Mouse (Mus musculus) right cerebral cortex, postnatal 14 days (tissue): ENCODE results near the gene Inafm2.
A peak's percentile ranks its signal among the peaks of the same experiment; 100 is the strongest.

Experiments used
- DNase-seq: peaks from one replicate; pipeline ENCODE4 v3.0.0; 2022

Gene Inafm2

GRCm38 (mm10) chr2:118745232-118745884, at the start of gene Inafm2:
TSS of gene Inafm2 (plus strand) at chr2:118745758.
- DNase-seq: peak; percentile 88

GRCm38 (mm10) chr2:118696451-118697308, 48.9 kb upstream of the Inafm2 start:
- peak; percentile 35 for DNase-seq

DNA sequence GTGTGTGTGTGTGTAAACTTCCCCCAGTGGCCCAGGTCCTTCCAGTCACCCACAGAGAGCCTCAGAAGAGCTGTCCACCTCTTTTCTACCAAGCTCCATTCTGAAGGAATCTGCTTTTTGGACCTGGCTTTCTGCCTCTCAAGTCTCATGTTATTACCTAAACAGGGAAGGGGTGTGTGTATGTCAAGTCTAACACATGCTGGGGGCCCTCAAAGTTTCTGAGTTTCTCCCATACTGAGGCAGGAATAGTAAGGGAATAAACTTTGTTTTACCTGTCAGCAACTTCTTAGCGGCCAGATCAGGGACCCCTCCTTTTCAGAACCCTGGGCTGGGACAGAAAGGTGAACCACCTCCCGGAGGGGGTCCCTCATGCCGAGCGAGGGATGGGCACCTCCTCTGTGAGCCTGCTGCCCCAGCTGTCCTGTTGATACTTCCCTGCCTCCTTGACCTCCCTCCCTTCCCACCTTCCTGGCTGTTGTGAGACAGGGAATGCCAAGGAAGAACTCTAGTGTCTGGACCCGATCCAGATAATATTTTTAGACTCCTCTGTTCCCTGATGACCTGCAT, 48.2 kb upstream of the Inafm2 start:
- no peak for DNase-seq

DNA sequence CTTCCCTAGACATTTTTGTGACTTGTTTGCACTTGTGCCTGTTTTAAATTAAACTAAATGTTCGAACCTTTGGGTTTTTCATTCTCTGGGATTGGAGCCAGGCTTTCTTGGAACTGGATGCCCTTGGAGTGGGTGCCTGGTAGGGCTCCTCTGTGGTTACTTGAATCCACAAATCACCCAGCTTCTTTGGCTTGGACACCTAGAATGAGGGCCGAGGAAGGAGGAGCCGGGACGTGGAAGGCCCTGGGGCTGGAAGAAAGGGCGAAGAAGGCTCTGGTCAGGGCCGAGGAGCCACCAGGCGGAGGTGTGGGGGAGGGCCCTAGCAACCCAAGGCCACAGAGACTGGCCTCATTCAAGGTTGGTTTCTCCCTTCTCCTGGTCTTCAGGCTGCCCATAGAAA, 47.6 kb upstream of the Inafm2 start:
- no peak for DNase-seq

DNA sequence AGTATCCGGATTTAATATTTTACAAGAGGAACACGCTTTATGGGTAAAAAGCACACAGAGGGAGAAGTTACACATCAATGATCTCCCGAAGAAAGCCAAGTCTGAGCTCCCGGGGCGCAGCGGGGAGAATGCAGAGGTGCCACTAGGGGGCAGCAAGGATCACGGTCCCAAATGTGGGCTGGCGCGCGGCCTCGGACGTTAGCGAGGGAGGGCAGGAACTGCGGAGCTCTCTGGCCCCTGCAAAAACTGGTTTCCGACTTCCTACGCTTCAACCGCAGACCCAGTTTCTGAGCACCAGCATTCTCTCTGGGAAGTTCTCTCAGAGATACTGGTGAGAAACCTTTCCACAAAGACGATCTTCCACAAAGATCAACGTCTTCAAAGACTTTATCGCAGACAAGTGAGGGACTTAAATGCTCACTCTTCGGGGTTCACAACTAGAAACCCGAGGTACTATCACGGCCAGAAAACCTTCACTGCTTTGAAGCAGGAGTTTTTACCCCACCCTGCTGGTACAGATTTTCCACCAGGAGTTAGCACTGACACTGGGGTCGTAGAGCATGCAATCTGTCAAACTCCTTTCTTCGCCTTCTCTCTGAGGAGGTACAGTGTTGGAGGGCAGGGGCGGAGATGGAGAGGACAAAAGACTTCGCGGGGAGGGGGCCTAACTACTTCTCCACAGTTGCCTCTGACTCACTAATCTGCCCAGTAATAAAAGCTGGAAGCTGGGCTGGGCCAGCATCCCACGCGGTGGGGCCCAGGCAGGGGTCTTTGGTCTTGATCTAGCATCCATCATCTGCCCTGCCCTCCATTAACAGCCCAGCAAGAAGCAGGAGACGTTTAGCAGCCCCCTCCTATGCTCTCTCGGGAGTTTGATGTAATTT, 45.1 kb upstream of the Inafm2 start:
- DNase-seq: peak; percentile 81

DNA sequence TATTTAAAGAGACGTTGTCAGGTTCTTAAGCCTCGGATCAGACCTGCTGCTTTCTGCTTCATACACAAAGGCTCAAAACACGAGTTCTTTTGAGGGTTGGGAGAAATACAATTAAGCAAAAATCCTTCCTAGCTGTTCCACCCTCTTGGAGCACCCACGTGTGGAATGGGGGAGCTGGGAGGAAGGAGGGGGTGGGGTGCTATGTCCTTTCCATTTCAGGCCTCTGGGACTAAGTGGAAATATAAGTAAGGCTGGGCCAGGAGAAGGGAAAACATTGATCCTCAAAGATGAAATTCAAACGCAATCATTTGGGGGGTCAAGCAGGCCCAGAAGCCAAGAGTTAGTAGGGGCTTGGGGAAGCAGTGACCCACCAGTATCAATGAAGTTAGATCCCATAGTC, 44.4 kb upstream of the Inafm2 start:
- DNase-seq: no peak

- DNase-seq: no peak
These were observed 43.3 kb upstream of the Inafm2 start for GRCm38 (mm10) chr2:118701971-118702882.

DNA sequence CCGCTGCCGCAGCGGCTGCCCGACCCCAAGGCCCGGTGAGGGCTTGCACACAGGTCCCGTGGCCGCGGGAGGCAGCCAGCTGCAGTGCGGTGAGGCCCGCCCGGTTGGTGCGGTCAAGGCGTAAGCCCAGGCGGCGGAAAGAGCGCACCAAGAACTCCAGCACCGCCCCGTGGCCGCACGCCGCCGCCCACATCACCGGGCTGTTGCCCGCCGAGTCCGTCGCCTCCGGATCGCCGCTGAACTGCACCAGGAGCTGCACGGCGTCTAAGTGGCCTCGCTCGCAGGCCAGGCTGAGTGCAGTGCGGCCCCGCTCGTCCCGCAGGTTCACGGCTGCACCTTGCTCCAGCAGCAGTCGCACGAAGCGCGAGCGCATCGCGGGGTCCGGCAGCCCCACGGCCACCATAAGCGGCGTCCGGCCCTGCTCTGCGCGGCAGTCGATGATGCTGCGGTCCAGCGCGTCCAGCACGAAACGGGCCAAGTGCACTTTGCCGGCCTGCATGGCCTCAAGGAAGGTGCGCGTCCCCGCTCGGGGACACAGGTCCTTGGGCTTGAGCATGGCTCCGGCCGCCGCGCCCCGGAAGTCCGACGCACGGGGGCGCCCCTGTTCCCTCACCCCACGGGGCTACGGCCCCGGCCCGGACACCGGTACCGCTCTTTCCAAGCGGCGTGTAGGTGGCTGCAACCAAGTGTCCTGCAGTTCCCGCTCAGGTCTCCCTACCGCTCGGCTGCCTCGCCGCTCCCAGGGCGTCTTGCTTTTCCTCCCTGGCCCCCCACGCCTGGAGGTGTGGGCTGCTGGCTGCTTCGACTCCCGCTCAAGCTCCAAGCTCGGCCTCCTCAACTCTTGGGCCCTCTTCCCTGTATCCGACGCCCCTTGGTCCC, 42.4 kb upstream of the Inafm2 start:
- peak; percentile 49 for DNase-seq

GRCm38 (mm10) chr2:118703913-118704730, 41.4 kb upstream of the Inafm2 start, which contains the start of gene Ankrd63:
TSS of gene Ankrd63 (minus strand) at chr2:118703963.
- peak; percentile 57 for DNase-seq

DNA sequence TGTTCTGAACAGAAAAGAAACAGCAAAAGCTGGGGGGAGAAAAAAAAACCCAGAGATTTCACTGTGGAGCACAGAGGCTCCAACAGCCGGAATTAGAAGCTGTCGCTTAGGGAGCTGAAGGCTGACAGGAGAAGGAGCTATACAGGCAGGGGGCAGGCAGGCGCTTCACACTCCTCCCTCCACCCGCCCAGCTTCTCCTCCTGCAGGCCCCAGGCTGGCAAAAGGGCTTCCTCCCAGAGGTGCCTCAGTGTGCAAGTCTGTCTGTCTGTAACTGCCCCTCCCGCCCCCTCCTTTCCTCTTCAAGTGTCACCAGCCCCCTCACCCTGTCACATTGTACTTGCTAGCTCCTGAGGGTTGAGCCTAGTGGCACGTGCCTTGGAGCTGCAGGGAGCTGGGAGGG, 39.1 kb upstream of the Inafm2 start:
- peak; percentile 36 for DNase-seq

- DNase-seq: no peak
These were observed 37.1 kb upstream of the Inafm2 start for GRCm38 (mm10) chr2:118708472-118708871.

DNA sequence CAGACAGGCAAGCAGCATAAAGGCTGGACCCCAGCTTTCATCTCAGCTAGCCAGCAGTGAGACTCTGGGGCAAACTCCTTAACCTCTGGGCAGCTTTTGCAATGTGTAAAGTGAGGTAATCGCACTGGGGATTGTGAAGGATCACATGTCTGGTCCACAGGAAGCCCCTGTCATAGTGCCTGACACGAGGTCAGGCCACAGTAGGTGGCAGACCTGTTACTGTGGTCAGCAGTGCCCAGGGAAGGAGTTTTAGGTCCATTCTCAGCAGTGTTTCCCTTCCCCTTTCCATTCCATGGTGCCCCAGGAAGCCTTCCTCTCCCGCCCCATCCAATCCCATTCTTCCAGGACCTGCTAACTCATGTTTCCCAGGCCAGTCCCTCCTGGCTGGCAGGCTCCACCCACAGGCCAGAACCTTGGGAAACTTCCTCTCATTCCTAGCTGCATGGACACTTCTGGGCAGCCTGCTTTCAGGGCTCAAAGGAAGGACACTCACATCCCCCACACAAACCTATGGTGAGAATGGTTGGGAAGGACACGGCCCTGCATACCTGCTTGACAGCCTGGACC, 35.8 kb upstream of the Inafm2 start:
- no peak for DNase-seq

GRCm38 (mm10) chr2:118711038-118711494, 34.5 kb upstream of the Inafm2 start:
- peak; percentile 77 for DNase-seq

- no peak for DNase-seq
These were observed 31.9 kb upstream of the Inafm2 start for GRCm38 (mm10) chr2:118713631-118714030.

GRCm38 (mm10) chr2:118714230-118714629, 31.3 kb upstream of the Inafm2 start:
- peak; percentile 78 for DNase-seq

DNA sequence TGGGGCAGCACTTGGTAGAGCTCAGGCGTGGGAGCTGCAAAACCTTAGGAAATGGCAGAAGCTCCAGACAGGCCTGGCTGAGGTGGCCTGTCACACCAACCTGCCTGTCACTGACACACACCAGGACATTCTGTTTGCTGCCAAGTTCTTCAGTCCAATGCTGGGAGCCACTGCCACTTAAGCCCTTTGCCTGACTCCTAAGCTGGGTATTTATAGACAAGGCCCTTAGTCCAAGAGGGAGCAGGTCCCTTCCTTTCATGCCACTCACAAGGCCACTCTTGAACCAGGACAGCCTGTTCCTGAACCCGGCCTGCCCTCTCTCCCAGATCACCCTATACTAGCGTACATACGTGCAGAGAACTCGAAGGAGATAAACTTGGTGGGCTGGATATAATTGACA, 28.9 kb upstream of the Inafm2 start:
- DNase-seq: peak; percentile 2

- no peak for DNase-seq
These were observed 21.7 kb upstream of the Inafm2 start for GRCm38 (mm10) chr2:118723693-118724486.

DNA sequence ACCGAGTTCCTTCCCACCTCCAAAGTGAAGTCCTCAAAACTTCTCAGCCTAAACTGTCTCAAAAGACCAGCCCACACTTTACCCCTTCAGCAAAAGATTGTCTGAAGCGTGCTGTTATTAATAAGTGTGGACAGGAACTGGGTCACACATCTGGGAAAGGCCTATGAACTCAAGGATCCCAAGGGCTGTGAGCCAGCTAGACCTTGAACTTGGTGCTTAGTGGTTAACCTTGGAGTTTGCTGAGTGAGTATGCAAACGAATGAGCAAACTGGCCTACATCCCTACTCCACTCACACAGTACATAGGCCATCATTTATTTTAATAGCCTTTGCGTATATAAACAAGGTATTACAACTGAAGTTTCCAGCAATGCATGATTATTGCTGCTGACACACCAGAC, 20.0 kb upstream of the Inafm2 start:
- DNase-seq: no peak
